Mouse (Mus musculus) liver, embryonic 14.5 days (tissue): ENCODE data around the gene Stambpl1.

Experiments used
- CTCF ChIP-seq: IDR thresholded peaks from 2 replicates; pipeline ENCODE4 v1.5.1; 2016; ENCODE audit warnings: antibody characterized with exemption, low read depth, control low read depth
- EP300 ChIP-seq: IDR thresholded peaks from 2 replicates; pipeline ENCODE4 v1.6.1; 2016; ENCODE audit warnings: antibody characterized with exemption, low read depth

- TF ChIP-seq CTCF (no peak), EP300 (no peak)
Measured at GRCm38 (mm10) chr19:34209031-34209430, 17.0 kb downstream of the Stambpl1 start.
